Mouse (Mus musculus): ENCODE results near the gene Prpmp5.
"Not testable (repeated sequence)": the region's sequence is repeated elsewhere in the genome, so short reads cannot be mapped to it uniquely, and the experiment has no call there.

Prpmp5 gene

GRCm38 (mm10) chr6:132314657-132315056 is at the start of gene Prpmp5:
Gene Prpmp5 (minus strand): TSS chr6:132314757.
- DNase-seq (ENCODE audit: low spot score in 2 of 2), result not testable (repeated sequence)

DNA sequence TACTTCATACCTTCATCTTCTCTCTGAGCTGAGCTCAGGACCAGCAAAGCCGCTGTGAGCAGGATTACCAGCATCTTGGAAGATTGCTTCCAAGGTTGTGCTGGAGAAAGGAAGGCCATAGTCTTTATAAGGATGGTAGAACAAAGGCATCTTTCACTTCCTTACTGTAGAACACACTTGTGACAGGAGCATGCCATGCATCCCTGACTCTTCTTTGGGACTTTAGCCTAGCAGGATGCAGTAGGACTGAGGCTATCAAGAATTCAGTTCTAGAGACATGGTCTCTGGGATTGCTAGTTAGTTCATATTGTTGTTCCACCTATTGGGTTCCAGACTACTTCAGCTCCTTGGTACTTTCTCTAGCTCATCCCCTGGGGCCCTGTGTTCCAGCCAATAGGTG is 49.5 kb upstream of the Prpmp5 start, which contains the start of gene Gm8882:
Gene Gm8882, minus strand, starts transcription at position 101 of the 400 bp plus-strand sequence.
- not testable (repeated sequence) for DNase-seq (ENCODE audit: low spot score in 2 of 2)
